Mouse (Mus musculus) monocyte, adult 2 months (primary cell): ENCODE results near the gene Mn1.

ENCODE experiments used
- DNase-seq, 2 experiments: peaks; one replicate each; pipeline ENCODE4 v3.0.0; 2022; ENCODE audit warnings: low spot score in 2 of 2, low read depth in 1 of 2

Gene Mn1

GRCm38 (mm10) chr5:111416591-111417374 lies at the start of gene Mn1:
Mn1 (plus strand) TSS chr5:111417362.
- DNase-seq, result no peak

GRCm38 (mm10) chr5:111367937-111368517 lies 49.1 kb upstream of the Mn1 start:
- DNase-seq, result no peak

GRCm38 (mm10) chr5:111368576-111368975 lies 48.6 kb upstream of the Mn1 start:
- no peak for DNase-seq

GRCm38 (mm10) chr5:111375616-111376015 lies 41.5 kb upstream of the Mn1 start:
- DNase-seq, result no peak

GRCm38 (mm10) chr5:111376276-111377020 lies 40.7 kb upstream of the Mn1 start:
- no peak for DNase-seq

GRCm38 (mm10) chr5:111378126-111378993 lies 38.8 kb upstream of the Mn1 start:
- DNase-seq, result no peak

GRCm38 (mm10) chr5:111383335-111383734 lies 33.8 kb upstream of the Mn1 start:
- no peak for DNase-seq

- no peak for DNase-seq
Measured at GRCm38 (mm10) chr5:111390911-111391310, 26.3 kb upstream of the Mn1 start.

GRCm38 (mm10) chr5:111391485-111391884 lies 25.7 kb upstream of the Mn1 start:
- DNase-seq, result no peak

GRCm38 (mm10) chr5:111393346-111394197 lies 23.6 kb upstream of the Mn1 start:
- no peak for DNase-seq

GRCm38 (mm10) chr5:111394198-111395053 lies 22.7 kb upstream of the Mn1 start:
- no peak for DNase-seq

GRCm38 (mm10) chr5:111395771-111396170 lies 21.4 kb upstream of the Mn1 start:
- no peak for DNase-seq

- no peak for DNase-seq
Measured at GRCm38 (mm10) chr5:111396199-111396598, 21.0 kb upstream of the Mn1 start.

- no peak for DNase-seq
Measured at GRCm38 (mm10) chr5:111398471-111398870, 18.7 kb upstream of the Mn1 start.

GRCm38 (mm10) chr5:111399271-111399670 lies 17.9 kb upstream of the Mn1 start:
- DNase-seq, result no peak

- no peak for DNase-seq
Measured at GRCm38 (mm10) chr5:111401879-111402650, 15.1 kb upstream of the Mn1 start.

- no peak for DNase-seq
Measured at GRCm38 (mm10) chr5:111402651-111402996, 14.5 kb upstream of the Mn1 start.

- DNase-seq, result no peak
Measured at GRCm38 (mm10) chr5:111404721-111405120, 12.4 kb upstream of the Mn1 start.
